Mouse (Mus musculus) liver, embryonic 14.5 days (tissue): Measurements from ENCODE around the gene Ccdc71.

Source experiments
- CTCF ChIP-seq: IDR thresholded peaks from 2 replicates; pipeline ENCODE4 v1.5.1; 2016; ENCODE audit warnings: antibody characterized with exemption, low read depth, control low read depth
- EP300 ChIP-seq: IDR thresholded peaks from 2 replicates; pipeline ENCODE4 v1.6.1; 2016; ENCODE audit warnings: antibody characterized with exemption, low read depth

DNA sequence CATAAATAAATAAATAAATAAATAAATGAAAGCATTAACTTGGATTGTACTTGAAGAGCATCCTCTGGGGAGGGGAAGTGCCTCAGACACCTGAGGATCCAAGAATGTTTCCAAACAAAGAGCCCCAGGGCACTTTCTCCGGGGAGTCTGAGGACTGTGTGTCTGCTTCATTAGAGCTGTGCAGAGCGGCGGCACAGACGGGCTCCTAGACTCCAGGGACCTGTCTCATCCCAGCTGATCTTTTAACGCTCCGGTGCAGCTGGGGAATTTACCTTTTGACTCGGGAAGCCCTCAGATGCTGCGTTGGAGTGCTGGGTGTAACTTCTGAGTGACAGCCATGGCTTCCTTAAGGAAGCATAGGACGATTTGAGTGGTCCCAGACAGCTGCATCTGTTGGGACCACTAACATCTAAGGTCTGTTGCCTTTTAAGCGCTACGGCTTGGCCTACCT lies 879 bp downstream of the Ccdc71 start, which contains the start of gene Klhdc8b:
- no peak for TF ChIP-seq CTCF
- TF ChIP-seq EP300: no peak
